Mouse (Mus musculus) forebrain, postnatal 0 days (tissue): ENCODE measurements around the gene Kansl3. TPM values are rescaled to one million over a fixed set of nuclear protein-coding genes. Genes with fewer than 3 reads are reported as not detected.

Experiments
- ATAC-seq: fragments of 200-750 bp; cut with Nextera tagmentation; 2 replicates; pipeline ENCODE4 v1.8.0; 2017; ENCODE audit warnings: mild to moderate bottlenecking, moderate library complexity
- DNase-seq: peaks from one replicate; pipeline ENCODE4 v3.0.0-alpha.2; 2015
- H3K27ac ChIP-seq: fragments of 300-500 bp; sonication (generic); 2 replicates; pipeline ENCODE4 v1.5.1; 2014; ENCODE audit warnings: low read depth, mild to moderate bottlenecking, antibody characterized with exemption, low read length, moderate library complexity, mixed read lengths
- H3K27me3 ChIP-seq: fragments of 300-500 bp; sonication (generic); 2 replicates; pipeline ENCODE4 v1.6.1; 2014; ENCODE audit warnings: mild to moderate bottlenecking, low read length, mixed read lengths; ENCODE audit not compliant: insufficient read depth
- H3K36me3 ChIP-seq: fragments of 300-500 bp; sonication (generic); 2 replicates; pipeline ENCODE4 v1.6.1; 2014; ENCODE audit warnings: mild to moderate bottlenecking, moderate library complexity; ENCODE audit not compliant: insufficient read depth
- H3K4me1 ChIP-seq: fragments of 300-500 bp; sonication (generic); 2 replicates; pipeline ENCODE4 v1.6.1; 2014; ENCODE audit warnings: antibody characterized with exemption; ENCODE audit not compliant: insufficient read depth
- H3K4me2 ChIP-seq: fragments of 300-500 bp; sonication (generic); 2 replicates; pipeline ENCODE4 v1.6.1; 2014; ENCODE audit warnings: low read depth, mild to moderate bottlenecking, moderate library complexity
- H3K4me3 ChIP-seq: fragments of 300-500 bp; sonication (generic); 2 replicates; pipeline ENCODE4 v1.5.1; 2014; ENCODE audit warnings: low read depth, low read length, mixed read lengths
- H3K9ac ChIP-seq: fragments of 300-500 bp; sonication (generic); 2 replicates; pipeline ENCODE4 v1.6.1; 2014; ENCODE audit warnings: mild to moderate bottlenecking
- H3K9me3 ChIP-seq: fragments of 300-500 bp; sonication (generic); 2 replicates; pipeline ENCODE4 v1.6.1; 2016; ENCODE audit warnings: low read length
- CTCF ChIP-seq: sonication (generic); IDR thresholded peaks from 2 replicates; pipeline ENCODE4 v1.5.1; 2016; ENCODE audit warnings: antibody characterized with exemption, control low read depth, low read depth
- WGBS: fragments of 180-500 bp; shearing (Covaris S2); extraction: QIAGEN DNeasy Blood & Tissue Kit; methylation state at CpG from one replicate; pipeline ENCODE4 v1.1.7; 2014; 5-methylcytosine and 5-hydroxymethylcytosine counted together
- polyA plus RNA-seq: library from polyadenylated mRNA; unstranded; fragments of >200 nt; fragmentation: Nextera tagmentation; extraction: Ambion mirVana; gene quantifications from 2 replicates; pipeline ENCODE4 v1.2.1, GENCODE M21; 2015
- total RNA-seq: library from RNA; depleted of rRNA; stranded (reverse); fragments of >200 nt; gene quantifications from 2 replicates; pipeline ENCODE4 v1.2.3, GENCODE M21; 2014

The Kansl3 gene
- total and polyA plus RNA-seq, 2 experiments from 2014 or later: 27.8 to 53.6 TPM

- no peaks in the 10 kb centered on the region for H3K9me3 ChIP-seq
- WGBS: 64% methylated on average over 6 of the region's 6 CpGs
- H3K9ac ChIP-seq: no peak overlapping the region
- H3K27me3 ChIP-seq: no peaks in the 10 kb centered on the region
- TF ChIP-seq CTCF: no peak
- DNase-seq (no peak), ATAC-seq (no peak)
- no peaks in the 10 kb centered on the region for H3K36me3 ChIP-seq
- H3K4me1 ChIP-seq: peaks cover 7% of the 10 kb centered on the region
- no peak overlapping the region for H3K27ac ChIP-seq
- no peak overlapping the region for H3K4me2 ChIP-seq
- H3K4me3 ChIP-seq: no peak overlapping the region
These were observed 1.9 kb upstream of the Kansl3 start for GRCm38 (mm10) chr1:36370918-36371317.

DNA sequence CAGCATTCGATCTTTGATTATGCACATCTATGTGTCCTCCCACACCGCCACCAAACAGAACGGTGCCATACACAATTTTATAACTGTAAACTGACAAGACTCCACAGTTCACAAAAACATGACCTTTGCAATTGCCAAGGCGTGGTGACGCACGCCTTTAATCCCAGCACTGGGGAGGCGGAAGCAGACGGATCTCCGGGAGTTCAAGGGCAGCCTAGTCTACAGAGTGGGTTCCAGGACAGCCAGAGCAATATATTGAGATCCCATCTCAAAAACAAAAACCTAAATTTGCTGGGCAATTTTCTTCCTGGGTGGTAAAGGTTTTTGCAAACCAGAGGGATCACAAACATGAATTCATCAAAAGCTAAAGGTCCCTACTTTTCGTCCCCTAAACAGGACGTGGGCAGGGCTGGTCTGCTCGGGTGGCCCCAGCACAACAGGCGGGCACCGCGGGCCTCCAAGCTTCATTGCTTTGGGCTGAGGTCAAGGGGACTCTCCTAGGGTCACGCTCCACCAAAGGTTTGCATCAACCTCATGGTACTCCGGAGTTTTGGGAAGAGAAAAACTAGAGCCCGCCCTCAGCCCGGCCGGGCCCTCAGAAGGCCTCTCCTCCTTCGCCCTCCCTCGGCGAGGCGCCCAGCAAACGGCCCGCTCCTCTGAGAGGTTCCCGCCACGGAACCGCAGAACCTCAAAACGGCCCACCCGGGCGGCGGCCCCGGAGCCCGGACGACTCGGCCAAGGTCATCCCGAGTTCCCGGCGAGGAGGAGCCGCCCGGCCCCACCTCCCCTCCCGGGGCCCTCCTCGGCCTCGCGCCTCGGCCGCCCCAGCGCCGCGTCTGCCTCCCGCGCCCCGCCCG, 641 bp downstream of the Kansl3 start:
- DNase-seq (peak; percentile 49), ATAC-seq (peak; percentile 73)
- H3K9me3 ChIP-seq: no peaks in the 10 kb centered on the region
- 4% methylated on average over 52 of the region's 55 CpGs for WGBS
- H3K4me3 ChIP-seq: peak overlapping the region; percentile 93
- H3K4me1 ChIP-seq: peaks cover 7% of the 10 kb centered on the region
- peak overlapping the region; percentile 79 for H3K4me2 ChIP-seq
- TF ChIP-seq CTCF: no peak
- H3K27me3 ChIP-seq: no peaks in the 10 kb centered on the region
- peak overlapping the region; percentile 85 for H3K9ac ChIP-seq
- H3K36me3 ChIP-seq: peaks cover 14% of the 10 kb centered on the region
- peak overlapping the region; percentile 76 for H3K27ac ChIP-seq

DNA sequence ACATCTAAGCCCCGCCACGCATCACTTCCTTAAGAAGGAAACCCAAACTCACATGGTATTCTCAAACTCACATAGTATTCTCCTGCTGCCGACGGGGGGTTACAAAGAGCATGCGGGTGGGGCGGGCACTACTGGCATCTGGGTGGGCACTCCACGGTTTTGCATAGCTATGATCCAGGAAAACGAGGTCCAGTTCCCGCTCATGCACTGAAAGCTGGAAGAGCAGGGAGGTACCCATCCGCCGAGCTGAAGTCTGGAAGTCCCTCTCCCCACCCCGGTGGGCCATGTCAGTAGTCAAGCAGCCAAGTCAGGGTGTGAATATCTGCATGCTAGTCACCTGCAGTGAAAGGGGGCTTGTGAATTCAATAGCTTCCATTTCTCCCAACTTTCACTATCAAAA, 1.3 kb downstream of the Kansl3 start:
- DNase-seq: no peak
- H3K9ac ChIP-seq: 0 out of 2 replicates have a peak overlapping the region, but pooled peaks have one; percentile 18
- no peak for ATAC-seq

DNA sequence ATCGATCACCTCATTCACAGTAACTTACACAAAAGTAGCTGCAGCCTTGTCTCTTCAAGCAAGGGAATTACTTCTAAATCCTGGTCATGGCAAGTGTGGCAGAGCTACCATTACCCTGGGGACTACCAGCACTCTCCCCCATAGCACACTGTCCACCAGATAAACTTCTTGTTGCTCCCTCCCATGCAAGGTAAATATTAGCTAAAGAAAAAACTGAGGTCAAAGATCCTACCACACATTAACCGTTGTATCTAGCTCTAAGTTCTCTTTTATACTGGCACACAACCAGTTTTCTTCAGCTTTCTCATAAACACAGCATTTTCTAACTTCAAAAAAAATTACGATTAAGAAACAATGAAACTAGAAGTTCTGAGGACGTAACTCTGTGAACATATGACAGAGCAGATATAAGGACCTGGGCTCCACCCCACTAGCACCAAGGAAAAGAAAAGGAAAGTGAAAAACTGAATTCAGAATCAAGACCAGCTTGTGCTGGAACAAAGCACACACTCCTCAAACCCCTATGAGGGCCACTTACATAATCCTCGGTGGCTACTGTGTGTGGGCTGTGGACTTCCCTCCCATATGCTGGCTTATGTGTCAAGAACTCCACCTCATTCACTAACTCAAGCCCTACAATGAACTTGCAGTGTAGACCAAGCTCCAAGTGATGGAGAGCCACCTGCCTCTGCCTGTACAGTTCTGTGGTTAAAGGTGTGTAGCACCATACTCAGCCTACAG, 11.9 kb downstream of the Kansl3 start:
- peaks cover 51% of the 10 kb centered on the region for H3K36me3 ChIP-seq
- no peak overlapping the region for H3K9ac ChIP-seq
- H3K27ac ChIP-seq: no peak overlapping the region
- no peak overlapping the region for H3K4me3 ChIP-seq
- ATAC-seq (no peak), DNase-seq (no peak)
- no peak overlapping the region for H3K4me2 ChIP-seq
- H3K4me1 ChIP-seq: no peaks in the 10 kb centered on the region
- no peaks in the 10 kb centered on the region for H3K27me3 ChIP-seq
- TF ChIP-seq CTCF: no peak
- WGBS: 92% methylated on average over 5 of the region's 5 CpGs
- H3K9me3 ChIP-seq: no peaks in the 10 kb centered on the region

More for the DNA sequence above, 1.3 kb downstream of the Kansl3 start:
- Histone ChIP-seq H3K4me3 (peak overlapping the region; percentile 93), H3K9me3 (no peaks in the 10 kb centered on the region), H3K36me3 (peaks cover 14% of the 10 kb centered on the region), H3K27ac (no peak overlapping the region), H3K4me1 (peaks cover 7% of the 10 kb centered on the region), H3K27me3 (no peaks in the 10 kb centered on the region), H3K4me2 (peak overlapping the region; percentile 79)
- TF ChIP-seq CTCF: no peak
- WGBS: 40% methylated on average over 12 of the region's 12 CpGs

- Histone ChIP-seq H3K4me2 (no peak overlapping the region), H3K36me3 (peaks cover 87% of the 10 kb centered on the region), H3K27me3 (no peaks in the 10 kb centered on the region), H3K4me3 (no peak overlapping the region), H3K9me3 (no peaks in the 10 kb centered on the region), H3K27ac (no peak overlapping the region), H3K9ac (no peak overlapping the region), H3K4me1 (no peaks in the 10 kb centered on the region)
- DNase-seq: no peak
- no peak for ATAC-seq
- TF ChIP-seq CTCF: no peak
- WGBS: 96% methylated on average over 4 of the region's 4 CpGs
These were observed 16.6 kb downstream of the Kansl3 start for GRCm38 (mm10) chr1:36352351-36352750.

- TF ChIP-seq CTCF: no peak
- Histone ChIP-seq H3K4me1 (no peaks in the 10 kb centered on the region), H3K36me3 (peaks cover 94% of the 10 kb centered on the region), H3K27ac (no peak overlapping the region), H3K9ac (no peak overlapping the region), H3K9me3 (no peaks in the 10 kb centered on the region), H3K4me2 (no peak overlapping the region), H3K4me3 (no peak overlapping the region), H3K27me3 (no peaks in the 10 kb centered on the region)
- WGBS: 95% methylated on average over 6 of the region's 6 CpGs
- ATAC-seq (no peak), DNase-seq (no peak)
These were observed 26.4 kb downstream of the Kansl3 start for GRCm38 (mm10) chr1:36342547-36342946.
